Mouse (Mus musculus): ENCODE data around the gene Srcap. TPM values are rescaled to one million over a fixed set of nuclear protein-coding genes. Genes with fewer than 3 reads are reported as not detected.
"Not testable (repeated sequence)": the region's sequence is repeated elsewhere in the genome, so short reads cannot be mapped to it uniquely, and the experiment has no call there.

Gene Srcap
- polyA plus RNA-seq, 1 experiment: 106 TPM

DNA sequence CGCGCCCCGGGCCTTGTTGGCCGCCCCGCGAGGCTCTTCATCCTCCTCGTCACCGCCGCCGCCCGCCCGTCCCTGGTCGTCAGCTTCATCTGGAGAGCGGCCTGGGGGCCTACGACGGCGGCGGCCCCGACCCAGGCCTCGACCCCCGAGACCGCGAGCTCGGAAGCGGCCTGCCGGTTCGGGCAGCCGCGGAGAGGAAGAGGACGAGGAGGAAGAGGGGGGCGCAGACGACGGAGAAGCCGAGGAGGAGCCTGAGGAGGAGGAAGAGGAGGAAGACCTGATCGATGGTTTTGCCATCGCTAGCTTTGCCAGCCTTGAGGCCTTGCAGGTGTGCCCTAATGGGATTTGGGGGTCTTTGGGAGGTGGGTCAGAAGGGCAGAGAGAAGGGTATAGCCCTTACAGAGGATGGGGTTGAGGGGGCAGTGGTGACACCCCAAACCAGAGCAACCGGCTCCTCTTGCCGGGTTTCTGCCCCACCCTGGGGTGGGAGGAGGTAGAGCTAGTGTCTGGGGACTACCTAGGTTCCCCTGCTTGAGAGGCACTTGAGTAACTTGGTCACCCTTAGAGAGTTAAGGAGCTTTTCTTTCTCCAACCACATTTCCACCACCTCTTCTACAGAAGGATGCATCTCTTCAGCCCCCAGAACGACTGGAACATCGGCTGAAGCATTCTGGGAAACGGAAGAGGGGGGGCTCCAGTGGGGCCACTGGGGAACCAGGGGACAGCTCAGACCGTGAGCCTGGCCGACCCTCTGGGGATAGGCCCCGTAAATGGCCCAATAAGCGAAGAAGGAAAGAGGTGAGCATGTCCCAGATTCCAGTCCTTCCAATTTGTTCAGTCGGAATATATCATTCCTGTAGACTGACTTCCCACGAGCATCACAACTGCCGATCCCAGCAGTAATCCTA, 32.2 kb upstream of the Srcap start:
- TF ChIP-seq EP300 (IDR thresholded peaks at IDR 0.05; ENCODE audit: insufficient read depth, low read depth, low read length) (no peak), CTCF (IDR thresholded peaks at IDR 0.05; ENCODE audit: low read depth, low read length) (no peak), POLR2A (IDR thresholded peaks at IDR 0.05; ENCODE audit: insufficient read depth, low read length) (no peak)
- Histone ChIP-seq H3K9me3 (replicated peaks; ENCODE audit: control insufficient read depth, insufficient read depth, low read length, poor library complexity, severe bottlenecking) (no peaks in the 10 kb centered on the region), H3K4me3 (ENCODE audit: low read depth, low read length) (peak overlapping the region; percentile 97), H3K27ac (ENCODE audit: insufficient read depth, low read length) (no peak overlapping the region), H3K9ac (ENCODE audit: low read depth, poor library complexity, severe bottlenecking) (peak overlapping the region; percentile 92), H3K27me3 (ENCODE audit: control insufficient read depth, insufficient read depth, low read length, poor library complexity, severe bottlenecking) (no peaks in the 10 kb centered on the region), H3K36me3 (ENCODE audit: control insufficient read depth, insufficient read depth, low read length, poor library complexity, severe bottlenecking) (peaks cover 33% of the 10 kb centered on the region), H3K4me1 (ENCODE audit: control insufficient read depth, insufficient read depth, low read length) (peaks cover 3% of the 10 kb centered on the region)

DNA sequence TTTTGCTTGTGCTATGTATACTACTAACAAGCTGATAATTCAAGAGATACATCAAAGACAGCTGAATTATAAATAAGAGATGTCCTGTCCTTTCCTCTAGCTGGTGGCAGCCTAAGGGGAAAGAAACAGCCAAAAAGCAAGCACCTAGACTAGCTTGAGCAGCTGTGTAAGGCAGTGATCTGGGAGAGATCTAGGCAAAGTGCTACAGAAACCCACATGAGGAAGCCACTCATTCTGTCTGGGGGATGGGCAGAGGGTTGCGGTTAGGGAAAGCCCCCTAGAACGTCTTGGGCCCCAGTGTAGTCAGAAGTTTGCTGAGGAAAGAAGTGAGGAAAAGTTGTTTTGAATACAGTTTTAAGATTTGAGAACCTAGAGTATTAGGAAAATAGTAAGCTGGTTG, 31.5 kb upstream of the Srcap start:
- Histone ChIP-seq H3K27ac (ENCODE audit: insufficient read depth, low read length) (no peak overlapping the region), H3K9me3 (replicated peaks; ENCODE audit: control insufficient read depth, insufficient read depth, low read length, poor library complexity, severe bottlenecking) (no peaks in the 10 kb centered on the region), H3K9ac (ENCODE audit: low read depth, poor library complexity, severe bottlenecking) (peak overlapping the region; percentile 92; the same call in 1 of the 2 replicates), H3K4me3 (ENCODE audit: low read depth, low read length) (no peak overlapping the region), H3K36me3 (ENCODE audit: control insufficient read depth, insufficient read depth, low read length, poor library complexity, severe bottlenecking) (peaks cover 27% of the 10 kb centered on the region), H3K4me1 (ENCODE audit: control insufficient read depth, insufficient read depth, low read length) (peaks cover 3% of the 10 kb centered on the region), H3K27me3 (ENCODE audit: control insufficient read depth, insufficient read depth, low read length, poor library complexity, severe bottlenecking) (no peaks in the 10 kb centered on the region)
- TF ChIP-seq EP300 (IDR thresholded peaks at IDR 0.05; ENCODE audit: insufficient read depth, low read depth, low read length) (no peak), POLR2A (IDR thresholded peaks at IDR 0.05; ENCODE audit: insufficient read depth, low read length) (no peak), CTCF (IDR thresholded peaks at IDR 0.05; ENCODE audit: low read depth, low read length) (no peak)

DNA sequence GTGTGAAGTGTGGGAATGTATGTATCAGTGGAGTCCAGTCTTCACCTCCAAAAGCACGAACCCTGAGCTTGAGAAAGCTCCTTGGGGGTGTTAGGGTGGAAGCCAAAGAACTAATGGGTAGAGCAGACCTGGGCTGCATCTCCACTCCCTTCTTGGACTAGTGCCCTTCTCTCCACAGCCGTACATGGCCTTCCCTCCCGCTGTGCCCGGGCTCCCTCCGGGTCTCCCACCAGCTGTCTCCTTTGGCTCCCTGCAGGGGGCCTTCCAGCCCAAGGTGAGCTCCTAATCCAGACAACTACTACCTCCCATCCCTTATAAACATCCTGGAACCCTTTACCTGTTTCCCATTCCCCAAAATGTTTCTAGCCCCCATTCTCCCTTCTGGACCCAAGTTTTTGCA, 26.4 kb upstream of the Srcap start:
- H3K4me1 ChIP-seq (ENCODE audit: control insufficient read depth, insufficient read depth, low read length): no peaks in the 10 kb centered on the region
- H3K27me3 ChIP-seq (ENCODE audit: control insufficient read depth, insufficient read depth, low read length, poor library complexity, severe bottlenecking): no peaks in the 10 kb centered on the region
- no peak overlapping the region for H3K4me3 ChIP-seq (ENCODE audit: low read depth, low read length)
- H3K36me3 ChIP-seq (ENCODE audit: control insufficient read depth, insufficient read depth, low read length, poor library complexity, severe bottlenecking): peaks cover 27% of the 10 kb centered on the region
- no peak for TF ChIP-seq CTCF (IDR thresholded peaks at IDR 0.05; ENCODE audit: low read depth, low read length)
- no peak overlapping the region for H3K27ac ChIP-seq (ENCODE audit: insufficient read depth, low read length)
- H3K9me3 ChIP-seq (replicated peaks; ENCODE audit: control insufficient read depth, insufficient read depth, low read length, poor library complexity, severe bottlenecking): no peaks in the 10 kb centered on the region
- H3K9ac ChIP-seq (ENCODE audit: low read depth, poor library complexity, severe bottlenecking): no peak overlapping the region

DNA sequence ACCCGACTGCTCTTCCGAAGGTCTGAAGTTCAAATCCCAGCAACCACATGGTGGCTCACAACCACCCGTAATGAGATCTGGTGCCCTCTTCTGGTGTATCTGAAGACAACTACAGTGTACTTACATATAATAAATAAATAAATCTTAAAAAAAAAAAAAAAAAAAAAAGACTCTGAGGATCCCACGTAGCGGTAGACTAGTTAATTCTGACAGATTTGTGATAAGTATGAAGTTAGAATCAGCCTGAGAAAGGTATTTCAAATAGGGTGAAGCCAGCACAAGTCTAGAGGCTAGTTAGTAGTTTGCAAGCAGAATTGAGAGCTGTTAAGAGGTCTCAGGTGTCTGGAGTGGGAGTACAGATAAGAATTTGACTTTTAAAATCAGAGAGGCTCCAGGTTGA, 23.4 kb upstream of the Srcap start:
- H3K4me3 ChIP-seq (ENCODE audit: low read depth, low read length); H3K4me1 ChIP-seq (ENCODE audit: control insufficient read depth, insufficient read depth, low read length); H3K27me3 ChIP-seq (ENCODE audit: control insufficient read depth, insufficient read depth, low read length, poor library complexity, severe bottlenecking); H3K27ac ChIP-seq (ENCODE audit: insufficient read depth, low read length); H3K9ac ChIP-seq (ENCODE audit: low read depth, poor library complexity, severe bottlenecking); H3K9me3 ChIP-seq (replicated peaks; ENCODE audit: control insufficient read depth, insufficient read depth, low read length, poor library complexity, severe bottlenecking): not testable (repeated sequence)
- peaks cover 23% of the 10 kb centered on the region for H3K36me3 ChIP-seq (ENCODE audit: control insufficient read depth, insufficient read depth, low read length, poor library complexity, severe bottlenecking)

DNA sequence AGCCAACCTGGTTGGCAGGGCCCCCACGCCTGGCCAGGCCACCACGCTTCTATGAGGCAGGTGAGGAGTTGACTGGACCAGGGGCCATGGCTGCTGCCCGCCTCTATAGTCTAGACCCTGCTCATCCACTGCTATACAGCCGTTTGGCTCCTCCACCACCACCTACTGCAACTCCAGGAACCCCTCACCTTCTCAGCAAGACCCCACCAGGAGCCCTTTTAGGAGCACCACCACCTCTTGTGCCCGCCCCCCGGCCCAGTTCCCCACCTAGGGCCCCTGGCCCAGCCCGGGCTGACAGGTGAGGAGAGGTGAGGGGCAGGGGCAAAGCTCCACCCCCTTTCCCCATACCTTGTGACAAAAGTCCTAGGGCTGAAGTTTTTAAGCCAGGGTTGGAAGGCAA, 21.8 kb upstream of the Srcap start:
- Histone ChIP-seq H3K27me3 (ENCODE audit: control insufficient read depth, insufficient read depth, low read length, poor library complexity, severe bottlenecking) (no peaks in the 10 kb centered on the region), H3K9ac (ENCODE audit: low read depth, poor library complexity, severe bottlenecking) (no peak overlapping the region), H3K36me3 (ENCODE audit: control insufficient read depth, insufficient read depth, low read length, poor library complexity, severe bottlenecking) (peaks cover 18% of the 10 kb centered on the region), H3K4me1 (ENCODE audit: control insufficient read depth, insufficient read depth, low read length) (no peaks in the 10 kb centered on the region), H3K9me3 (replicated peaks; ENCODE audit: control insufficient read depth, insufficient read depth, low read length, poor library complexity, severe bottlenecking) (no peaks in the 10 kb centered on the region), H3K27ac (ENCODE audit: insufficient read depth, low read length) (no peak overlapping the region), H3K4me3 (ENCODE audit: low read depth, low read length) (no peak overlapping the region)
- no peak for TF ChIP-seq CTCF (IDR thresholded peaks at IDR 0.05; ENCODE audit: low read depth, low read length)
- no peak for TF ChIP-seq EP300 (IDR thresholded peaks at IDR 0.05; ENCODE audit: insufficient read depth, low read depth, low read length)
- no peak for TF ChIP-seq POLR2A (IDR thresholded peaks at IDR 0.05; ENCODE audit: insufficient read depth, low read length)

DNA sequence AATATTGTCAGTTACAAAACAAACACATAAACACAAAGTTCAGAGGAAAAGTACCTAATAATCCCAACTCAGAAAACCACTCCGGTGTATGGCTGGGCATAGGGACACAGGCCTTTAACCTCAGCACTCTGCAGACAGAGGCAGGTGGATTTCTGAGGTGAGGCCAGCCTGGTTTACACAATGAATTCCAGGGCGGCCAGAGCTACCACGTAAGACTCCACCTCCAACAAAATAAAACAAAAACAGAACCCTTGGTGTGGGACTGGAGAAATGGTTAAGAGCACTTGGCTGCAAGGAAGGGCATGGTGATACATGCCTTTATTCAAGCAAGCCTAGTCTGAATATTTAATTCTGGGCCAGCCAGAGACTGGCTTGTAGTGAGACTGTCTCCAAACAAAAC, 19.9 kb upstream of the Srcap start:
- Histone ChIP-seq H3K27ac (ENCODE audit: insufficient read depth, low read length) (no peak overlapping the region), H3K4me3 (ENCODE audit: low read depth, low read length) (no peak overlapping the region), H3K4me1 (ENCODE audit: control insufficient read depth, insufficient read depth, low read length) (no peaks in the 10 kb centered on the region), H3K27me3 (ENCODE audit: control insufficient read depth, insufficient read depth, low read length, poor library complexity, severe bottlenecking) (no peaks in the 10 kb centered on the region), H3K9ac (ENCODE audit: low read depth, poor library complexity, severe bottlenecking) (no peak overlapping the region), H3K9me3 (replicated peaks; ENCODE audit: control insufficient read depth, insufficient read depth, low read length, poor library complexity, severe bottlenecking) (no peaks in the 10 kb centered on the region), H3K36me3 (ENCODE audit: control insufficient read depth, insufficient read depth, low read length, poor library complexity, severe bottlenecking) (peaks cover 18% of the 10 kb centered on the region)
- TF ChIP-seq CTCF (IDR thresholded peaks at IDR 0.05; ENCODE audit: low read depth, low read length) (no peak), EP300 (IDR thresholded peaks at IDR 0.05; ENCODE audit: insufficient read depth, low read depth, low read length) (no peak), POLR2A (IDR thresholded peaks at IDR 0.05; ENCODE audit: insufficient read depth, low read length) (no peak)
